Mouse (Mus musculus): ENCODE measurements around the gene Drd2.

- TF ChIP-seq POLR2A (IDR thresholded peaks at IDR 0.05; ENCODE audit: borderline replicate concordance, insufficient read depth, low read length) (no peak), CTCF (IDR thresholded peaks at IDR 0.05; ENCODE audit: borderline replicate concordance, insufficient read depth, low read depth, low read length) (no peak)
Observed at GRCm38 (mm10) chr9:49423866-49424265, 83.4 kb downstream of the Drd2 start.
